Mouse (Mus musculus) ES-E14 (cell line): ENCODE data around the gene Tspan2. TPM values are rescaled to one million over a fixed set of nuclear protein-coding genes. Genes with fewer than 3 reads are reported as not detected.

ENCODE experiments used
- DNase-seq: peaks from one replicate; pipeline ENCODE4 v3.0.0-alpha.2; 2013; ENCODE audit warnings: low read depth, low spot score
- H3K27ac ChIP-seq: 2 replicates; pipeline ENCODE4 v1.5.1; 2012; ENCODE audit warnings: low read depth, mild to moderate bottlenecking, low read length, moderate library complexity, mixed read lengths; ENCODE audit not compliant: poor library complexity, insufficient read depth, severe bottlenecking
- H3K36me3 ChIP-seq: 2 replicates; pipeline ENCODE4 v1.6.1; 2012; ENCODE audit warnings: mild to moderate bottlenecking, low read length, moderate library complexity, mixed read lengths; ENCODE audit not compliant: control insufficient read depth, poor library complexity, insufficient read depth, severe bottlenecking
- H3K4me1 ChIP-seq, 2 experiments: fragments of 150-350 bp in 1 of 2; sonication (generic) in 1 of 2; 2 replicates each; pipeline ENCODE4 v1.6.1; 2012; ENCODE audit warnings: low read length in 2 of 2, mild to moderate bottlenecking in 1 of 2, mixed read lengths in 1 of 2; ENCODE audit not compliant: control insufficient read depth in 2 of 2, insufficient read depth in 2 of 2, poor library complexity in 1 of 2
- H3K4me3 ChIP-seq, 2 experiments: fragments of 150-350 bp in 1 of 2; sonication (generic) in 1 of 2; 2 replicates each; pipeline ENCODE4 v1.5.1; 2012; ENCODE audit warnings: low read length in 2 of 2, low read depth in 1 of 2, mild to moderate bottlenecking in 1 of 2, mixed read lengths in 1 of 2; ENCODE audit not compliant: insufficient read depth in 1 of 2, poor library complexity in 1 of 2, severe bottlenecking in 1 of 2
- H3K9ac ChIP-seq: 2 replicates; pipeline ENCODE4 v1.6.1; 2012; ENCODE audit warnings: low read depth, mild to moderate bottlenecking, low read length, mixed read lengths; ENCODE audit not compliant: poor library complexity, insufficient read depth, severe bottlenecking
- H3K9me3 ChIP-seq: fragments of 150-350 bp; sonication (generic); 2 replicates; pipeline ENCODE4 v1.6.1; 2012; ENCODE audit warnings: low read depth, mild to moderate bottlenecking, low read length; ENCODE audit not compliant: control insufficient read depth, insufficient read depth
- CHD2 ChIP-seq: IDR thresholded peaks from 2 replicates; pipeline ENCODE4 v1.6.1; 2014; ENCODE audit warnings: mild to moderate bottlenecking, low read depth, low read length, inconsistent platforms
- HCFC1 ChIP-seq: IDR thresholded peaks from 2 replicates; pipeline ENCODE4 v1.6.1; 2012; ENCODE audit warnings: low read length, inconsistent platforms, borderline replicate concordance; ENCODE audit not compliant: insufficient read depth
- MAFK ChIP-seq: IDR thresholded peaks from 2 replicates; pipeline ENCODE4 v1.6.1; 2014; ENCODE audit warnings: mild to moderate bottlenecking, low read depth, low read length, inconsistent platforms; ENCODE audit not compliant: insufficient read depth
- ZC3H11A ChIP-seq: IDR thresholded peaks from 2 replicates; pipeline ENCODE4 v1.6.1; 2012; ENCODE audit warnings: low read depth, mild to moderate bottlenecking, inconsistent platforms, low read length, borderline replicate concordance
- ZNF384 ChIP-seq: IDR thresholded peaks from 2 replicates; pipeline ENCODE4 v1.6.1; 2012; ENCODE audit warnings: low read depth, low read length, inconsistent platforms
- in situ Hi-C, 2 experiments: fragments of 600-800 bp; cut with MboI; formaldehyde crosslinking; loops; one replicate each; pipeline ENCODE4 v1.15.1; 2025; ENCODE audit warnings: low sequenced_read_pairs in 2 of 2, inconsistent platforms in 1 of 2; ENCODE audit not compliant: unreplicated experiment in 2 of 2
- total RNA-seq: library from RNA; depleted of rRNA; stranded (reverse); fragments of 300-350 nt; gene quantifications from 2 replicates; pipeline ENCODE4 v1.2.3, GENCODE M21; 2012

Gene Tspan2
- total RNA-seq, 1 experiment = 23.2 TPM

DNA sequence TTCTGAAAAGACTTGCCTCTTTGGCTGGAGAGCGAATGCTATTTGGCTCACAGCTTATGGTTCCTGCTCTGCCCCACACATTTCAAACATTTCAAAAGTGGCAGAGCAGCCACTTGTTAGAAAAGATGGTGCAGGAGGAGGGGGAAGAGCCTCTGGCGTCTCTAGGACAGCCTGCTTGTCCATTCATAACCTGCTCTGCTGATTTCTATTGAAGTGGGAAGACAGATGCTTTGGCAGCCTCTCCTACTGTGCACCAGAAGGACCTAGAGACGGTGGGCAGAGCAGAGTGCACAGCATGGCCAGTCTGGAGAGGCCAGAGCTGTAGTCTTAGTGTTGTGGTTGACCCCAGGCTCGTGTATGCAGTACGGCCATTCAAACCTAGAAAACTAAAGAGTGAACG is 4.6 kb downstream of the Tspan2 start:
- in situ Hi-C loops = no loop called here
- Histone ChIP-seq H3K9ac (no peak overlapping the region), H3K4me3 (no peak overlapping the region), H3K36me3 (no peaks in the 10 kb centered on the region), H3K27ac (no peak overlapping the region), H3K9me3 (no peaks in the 10 kb centered on the region), H3K4me1 (no peaks in the 10 kb centered on the region)
- TF ChIP-seq ZC3H11A = no peak
- no peak for TF ChIP-seq MAFK
- TF ChIP-seq HCFC1 = no peak
- TF ChIP-seq ZNF384 = no peak
- TF ChIP-seq CHD2 = no peak
- no peak for DNase-seq

- no peak for DNase-seq
- H3K9ac ChIP-seq = no peak overlapping the region
- H3K36me3 ChIP-seq = no peaks in the 10 kb centered on the region
- TF ChIP-seq HCFC1 = no peak
- no peak for TF ChIP-seq MAFK
- in situ Hi-C loops = no loop called here
- no peak overlapping the region for H3K27ac ChIP-seq
- H3K4me3 ChIP-seq = no peak overlapping the region
- peaks cover 0 to 3% of the 10 kb centered on the region in 2 experiments; a peak in 1 of 4 replicates for H3K4me1 ChIP-seq
- H3K9me3 ChIP-seq = no peaks in the 10 kb centered on the region
Measured at GRCm38 (mm10) chr3:102742725-102743124, 8.4 kb downstream of the Tspan2 start.

DNA sequence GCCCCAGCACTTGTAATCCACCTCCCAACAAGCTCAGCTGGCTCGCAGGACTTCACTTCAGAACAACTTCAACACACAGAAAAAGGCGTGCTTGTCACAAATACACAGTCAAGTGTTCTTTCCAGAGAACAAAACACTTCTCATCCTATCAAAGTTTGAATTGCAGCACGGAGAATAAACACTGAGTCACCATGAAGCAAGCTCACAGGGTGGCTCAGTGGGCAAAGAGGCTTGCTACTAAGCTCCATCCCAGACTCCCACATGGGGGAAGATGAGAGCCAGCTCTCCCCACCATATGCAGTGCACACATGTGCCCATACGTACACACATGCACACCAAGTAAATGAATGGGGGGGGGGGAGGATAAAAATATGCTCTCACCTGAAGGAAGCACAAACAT is 8.9 kb downstream of the Tspan2 start:
- no peak overlapping the region for H3K27ac ChIP-seq
- in situ Hi-C loops = no loop called here

DNA sequence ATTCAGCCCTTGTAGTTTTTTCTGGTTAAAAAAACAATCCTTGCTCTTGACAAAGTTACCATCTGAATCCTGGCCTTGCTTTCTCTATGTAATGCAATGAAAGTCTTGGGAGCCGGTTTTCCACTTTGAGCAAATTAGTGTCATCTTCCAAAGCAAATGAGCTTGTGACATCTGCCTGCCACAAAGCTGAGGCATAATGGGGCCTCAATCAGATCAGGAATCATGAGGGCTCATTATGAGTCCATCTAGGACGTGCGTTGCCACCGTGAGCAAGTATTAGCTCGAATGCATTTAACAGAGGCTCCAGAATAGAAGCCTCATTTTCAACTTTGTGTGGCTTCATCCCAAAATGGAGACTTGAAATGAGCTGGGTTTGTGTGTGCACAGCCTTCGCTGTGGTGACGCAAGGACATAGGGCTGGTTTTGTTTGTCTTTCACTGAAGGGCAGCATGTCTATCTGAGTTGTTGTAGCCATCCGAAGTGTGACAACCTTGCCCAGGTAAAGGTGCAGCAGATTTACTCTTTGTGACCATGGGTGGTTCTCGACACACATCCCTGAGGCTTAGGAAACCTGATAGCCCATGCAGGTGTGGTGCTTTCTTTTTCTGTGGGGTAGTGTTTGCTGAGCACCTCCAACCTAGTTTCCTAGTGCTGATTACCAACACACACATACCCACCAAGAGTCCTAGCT is 9.6 kb downstream of the Tspan2 start:
- no peak overlapping the region for H3K27ac ChIP-seq
- TF ChIP-seq HCFC1 = no peak
- TF ChIP-seq ZC3H11A = no peak
- TF ChIP-seq CHD2 = no peak
- TF ChIP-seq ZNF384 = no peak
- TF ChIP-seq MAFK = no peak
- peaks cover 0 to 5% of the 10 kb centered on the region in 2 experiments; a peak in 1 of 4 replicates for H3K4me1 ChIP-seq
- in situ Hi-C loops = no loop called here
- H3K9me3 ChIP-seq = no peaks in the 10 kb centered on the region
- no peak for DNase-seq
- H3K9ac ChIP-seq = no peak overlapping the region
- no peak overlapping the region for H3K4me3 ChIP-seq
- no peaks in the 10 kb centered on the region for H3K36me3 ChIP-seq

More for the DNA sequence above, 8.9 kb downstream of the Tspan2 start:
- Histone ChIP-seq H3K9me3 (no peaks in the 10 kb centered on the region), H3K36me3 (no peaks in the 10 kb centered on the region), H3K4me1 (peaks cover 0 to 4% of the 10 kb centered on the region in 2 experiments; a peak in 1 of 4 replicates), H3K4me3 (no peak overlapping the region), H3K9ac (no peak overlapping the region)
- DNase-seq = no peak
- TF ChIP-seq ZC3H11A = no peak
- TF ChIP-seq MAFK = no peak
- TF ChIP-seq ZNF384 = no peak
- TF ChIP-seq CHD2 = no peak

GRCm38 (mm10) chr3:102744657-102745056 is 10.3 kb downstream of the Tspan2 start:
- TF ChIP-seq MAFK (no peak), ZNF384 (no peak), ZC3H11A (no peak), CHD2 (no peak), HCFC1 (no peak)
- H3K36me3 ChIP-seq = no peaks in the 10 kb centered on the region
- peaks cover 0 to 5% of the 10 kb centered on the region in 2 experiments; a peak in 1 of 4 replicates for H3K4me1 ChIP-seq
- no peak overlapping the region for H3K4me3 ChIP-seq
- in situ Hi-C loops = no loop called here
- H3K9me3 ChIP-seq = no peaks in the 10 kb centered on the region
- no peak for DNase-seq
- no peak overlapping the region for H3K27ac ChIP-seq
- H3K9ac ChIP-seq = no peak overlapping the region
